Mouse (Mus musculus) MEL (cell line): ENCODE measurements at regions not wholly inside any gene's neighbourhood (a gene's known extent, or its start where the extent isn't known, plus 50 kb on each side); places are given as distances from the start of the nearest gene placed in this dataset.

ENCODE experiments used
- DNase-seq: peaks from one replicate; pipeline ENCODE4 v3.0.0; 2011; ENCODE audit warnings: low read depth, low spot score
- H3K27ac ChIP-seq: 2 replicates; pipeline ENCODE4 v1.5.1; 2012; ENCODE audit warnings: low read depth, mild to moderate bottlenecking, control low read depth, low read length, moderate library complexity; ENCODE audit not compliant: control insufficient read depth
- H3K27me3 ChIP-seq, 2 experiments: fragments of 150-350 bp in 1 of 2; sonication (generic) in 1 of 2; 2 replicates each; pipeline ENCODE4 v1.6.1; 2012; ENCODE audit warnings: low read length in 2 of 2, mild to moderate bottlenecking in 2 of 2, improper control_type of control experiment in 1 of 2, moderate library complexity in 1 of 2; ENCODE audit not compliant: insufficient read depth in 2 of 2, control insufficient read depth in 1 of 2
- H3K36me3 ChIP-seq, 2 experiments: 2 replicates each; pipeline ENCODE4 v1.6.1; 2012 to 2014; ENCODE audit warnings: low read length in 2 of 2, improper control_type of control experiment in 1 of 2, inconsistent platforms in 1 of 2, mild to moderate bottlenecking in 1 of 2; ENCODE audit not compliant: insufficient read depth in 2 of 2, control insufficient read depth in 1 of 2
- H3K4me1 ChIP-seq, 2 experiments: fragments of 150-350 bp in 1 of 2; sonication (generic) in 1 of 2; 2 replicates each; pipeline ENCODE4 v1.6.1; 2012; ENCODE audit warnings: low read length in 2 of 2, improper control_type of control experiment in 1 of 2, mild to moderate bottlenecking in 1 of 2; ENCODE audit not compliant: insufficient read depth in 2 of 2, control insufficient read depth in 1 of 2
- H3K4me3 ChIP-seq, 2 experiments: fragments of 150-350 bp in 1 of 2; sonication (generic) in 1 of 2; 2 replicates each; pipeline ENCODE4 v1.5.1; 2012; ENCODE audit warnings: low read depth in 2 of 2, low read length in 2 of 2, mild to moderate bottlenecking in 2 of 2, moderate library complexity in 2 of 2, control low read depth in 1 of 2, improper control_type of control experiment in 1 of 2; ENCODE audit not compliant: control insufficient read depth in 1 of 2, insufficient read depth in 1 of 2
- H3K79me2 ChIP-seq: 2 replicates; pipeline ENCODE4 v1.6.1; 2012; ENCODE audit warnings: mild to moderate bottlenecking, low read length, moderate library complexity; ENCODE audit not compliant: control insufficient read depth, poor library complexity, insufficient read depth
- H3K9ac ChIP-seq: 2 replicates; pipeline ENCODE4 v1.6.1; 2012; ENCODE audit warnings: low read depth, mild to moderate bottlenecking, control low read depth, low read length, moderate library complexity; ENCODE audit not compliant: control insufficient read depth, poor library complexity, severe bottlenecking
- H3K9me3 ChIP-seq: fragments of 150-350 bp; sonication (generic); replicated peaks from 2 replicates; pipeline ENCODE4 v1.6.1; 2012; ENCODE audit warnings: mild to moderate bottlenecking, low read length, improper control_type of control experiment, moderate library complexity; ENCODE audit not compliant: insufficient read depth
- BHLHE40 ChIP-seq: IDR thresholded peaks from 2 replicates; pipeline ENCODE4 v1.6.1; 2012; ENCODE audit warnings: low read depth, mild to moderate bottlenecking, inconsistent platforms, low read length, improper control_type of control experiment, borderline replicate concordance
- E2F4 ChIP-seq: IDR thresholded peaks from 2 replicates; pipeline ENCODE4 v1.6.1; 2011; ENCODE audit warnings: low read depth, low read length, improper control_type of control experiment, borderline replicate concordance
- ETS1 ChIP-seq: IDR thresholded peaks from 2 replicates; pipeline ENCODE4 v1.6.1; 2012; ENCODE audit warnings: low read depth, mild to moderate bottlenecking, inconsistent platforms, low read length, improper control_type of control experiment, moderate library complexity
- GATA1 ChIP-seq: IDR thresholded peaks from 2 replicates; pipeline ENCODE4 v1.6.1; 2011; ENCODE audit warnings: low read depth, low read length, improper control_type of control experiment
- HCFC1 ChIP-seq: IDR thresholded peaks from 2 replicates; pipeline ENCODE4 v1.6.1; 2012; ENCODE audit warnings: low read depth, mild to moderate bottlenecking, inconsistent platforms, low read length, improper control_type of control experiment, moderate library complexity
- KAT2A ChIP-seq: conservative IDR thresholded peaks from 2 replicates; pipeline ENCODE4 v1.6.1; 2012; ENCODE audit warnings: low read depth, low read length, improper control_type of control experiment, inconsistent platforms
- MEF2A ChIP-seq: IDR thresholded peaks from 2 replicates; pipeline ENCODE4 v1.6.1; 2014; ENCODE audit warnings: low read depth, mild to moderate bottlenecking, inconsistent platforms, low read length, improper control_type of control experiment; ENCODE audit not compliant: poor library complexity, insufficient replicate concordance, severe bottlenecking; ENCODE audit errors: extremely low read depth
- MXI1 ChIP-seq: IDR thresholded peaks from 2 replicates; pipeline ENCODE4 v1.6.1; 2011; ENCODE audit warnings: mild to moderate bottlenecking, low read depth, low read length, improper control_type of control experiment
- MYC ChIP-seq: IDR thresholded peaks from 2 replicates; pipeline ENCODE4 v1.6.1; 2011; ENCODE audit warnings: low read depth, mild to moderate bottlenecking, low read length, improper control_type of control experiment, moderate library complexity
- NRF1 ChIP-seq: IDR thresholded peaks from 2 replicates; pipeline ENCODE4 v1.6.1; 2014; ENCODE audit warnings: low read depth, mild to moderate bottlenecking, inconsistent platforms, low read length, improper control_type of control experiment, moderate library complexity; ENCODE audit not compliant: poor library complexity, insufficient read depth, severe bottlenecking
- POLR2A ChIP-seq, 2 experiments: IDR thresholded peaks; 2 replicates each; pipeline ENCODE4 v1.6.1; 2011 to 2012; ENCODE audit warnings: low read length in 2 of 2, mild to moderate bottlenecking in 2 of 2, control low read depth in 1 of 2, improper control_type of control experiment in 1 of 2, low read depth in 1 of 2, moderate library complexity in 1 of 2; ENCODE audit not compliant: control insufficient read depth in 1 of 2, insufficient read depth in 1 of 2, poor library complexity in 1 of 2
- RCOR1 ChIP-seq: IDR thresholded peaks from 2 replicates; pipeline ENCODE4 v1.6.1; 2012; ENCODE audit warnings: low read depth, mild to moderate bottlenecking, inconsistent platforms, low read length, improper control_type of control experiment
- SMC3 ChIP-seq: IDR thresholded peaks from 2 replicates; pipeline ENCODE4 v1.6.1; 2011; ENCODE audit warnings: low read depth, low read length, improper control_type of control experiment
- TCF12 ChIP-seq: IDR thresholded peaks from 2 replicates; pipeline ENCODE4 v1.6.1; 2014; ENCODE audit warnings: low read depth, mild to moderate bottlenecking, inconsistent platforms, low read length, improper control_type of control experiment, moderate library complexity
- USF2 ChIP-seq, 2 experiments: IDR thresholded peaks; 2 replicates each; pipeline ENCODE4 v1.6.1; 2011 to 2012; ENCODE audit warnings: improper control_type of control experiment in 2 of 2, low read length in 2 of 2, borderline replicate concordance in 1 of 2, inconsistent platforms in 1 of 2, low read depth in 1 of 2, mild to moderate bottlenecking in 1 of 2; ENCODE audit not compliant: insufficient read depth in 1 of 2
- ZC3H11A ChIP-seq: IDR thresholded peaks from 2 replicates; pipeline ENCODE4 v1.6.1; 2012; ENCODE audit warnings: low read depth, mild to moderate bottlenecking, inconsistent platforms, low read length, improper control_type of control experiment
- ZKSCAN1 ChIP-seq: IDR thresholded peaks from 2 replicates; pipeline ENCODE4 v1.6.1; 2012; ENCODE audit warnings: low read depth, mild to moderate bottlenecking, inconsistent platforms, low read length, improper control_type of control experiment, moderate library complexity
- ZNF384 ChIP-seq: IDR thresholded peaks from 2 replicates; pipeline ENCODE4 v1.6.1; 2012; ENCODE audit warnings: low read depth, mild to moderate bottlenecking, inconsistent platforms, low read length, improper control_type of control experiment

DNA sequence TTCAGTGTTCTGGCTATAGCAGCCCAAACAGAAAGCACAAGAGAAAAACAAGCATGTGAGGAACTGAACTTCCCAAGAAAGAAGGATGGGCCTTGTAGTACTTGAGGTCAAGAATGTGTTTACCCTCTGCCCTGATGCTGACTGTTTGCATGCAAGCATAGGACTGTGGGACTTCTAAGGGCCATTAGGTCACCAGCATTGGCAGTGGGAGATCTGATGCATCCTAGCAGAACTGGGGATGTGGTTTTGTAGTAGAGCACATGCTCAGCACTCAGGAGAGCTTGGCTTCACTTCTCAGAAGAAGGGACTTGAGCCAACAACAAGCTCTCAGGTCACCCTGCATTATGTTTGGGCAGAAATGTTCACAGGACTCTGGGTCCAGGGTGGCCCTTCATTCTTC lies 178.3 kb upstream of the Tle1 start:
- Histone ChIP-seq H3K4me1 (no peaks in the 10 kb centered on the region), H3K4me3 (no peak overlapping the region), H3K79me2 (no peaks in the 10 kb centered on the region), H3K27me3 (no peaks in the 10 kb centered on the region), H3K36me3 (no peaks in the 10 kb centered on the region), H3K9me3 (no peaks in the 10 kb centered on the region), H3K27ac (no peak overlapping the region), H3K9ac (no peak overlapping the region)
- DNase-seq: no peak
- TF ChIP-seq RCOR1 (no peak), KAT2A (no peak), BHLHE40 (no peak), MXI1 (no peak), ZC3H11A (no peak), MYC (no peak)

GRCm38 (mm10) chr4:72377520-72377919 lies 176.8 kb upstream of the Tle1 start:
- H3K79me2 ChIP-seq: no peaks in the 10 kb centered on the region
- no peaks in the 10 kb centered on the region for H3K4me1 ChIP-seq
- no peaks in the 10 kb centered on the region for H3K36me3 ChIP-seq
- TF ChIP-seq TCF12: no peak
- TF ChIP-seq SMC3: no peak
- TF ChIP-seq RCOR1: no peak
- no peak for TF ChIP-seq ZNF384
- TF ChIP-seq E2F4: no peak
- TF ChIP-seq HCFC1: no peak
- TF ChIP-seq MEF2A: no peak
- TF ChIP-seq ETS1: no peak
- TF ChIP-seq POLR2A (IDR thresholded peaks at IDR 0.05; ENCODE audit: control insufficient read depth in 1 of 2, insufficient read depth in 1 of 2, low read depth in 1 of 2, low read length in 2 of 2, poor library complexity in 1 of 2): no peak
- no peak for TF ChIP-seq USF2 (IDR thresholded peaks at IDR 0.05; ENCODE audit: borderline replicate concordance in 1 of 2, insufficient read depth in 1 of 2, low read depth in 1 of 2, low read length in 2 of 2)
- no peak for TF ChIP-seq ZKSCAN1
- TF ChIP-seq MYC: no peak
- TF ChIP-seq NRF1: no peak
- no peak for TF ChIP-seq GATA1
- TF ChIP-seq ZC3H11A: no peak
- no peak overlapping the region for H3K27ac ChIP-seq
- H3K9ac ChIP-seq: no peak overlapping the region
- H3K9me3 ChIP-seq: no peaks in the 10 kb centered on the region
- H3K27me3 ChIP-seq: no peaks in the 10 kb centered on the region
- H3K4me3 ChIP-seq: no peak overlapping the region
- DNase-seq: no peak
